Mouse (Mus musculus): Measurements from ENCODE around the gene Mfsd8.
"Not testable (repeated sequence)": the region's sequence is repeated elsewhere in the genome, so short reads cannot be mapped to it uniquely, and the experiment has no call there.

GRCm38 (mm10) chr3:40846473-40846956, at the start of gene Mfsd8:
- 0 out of 2 replicates have a peak, but pooled peaks have one; percentile 18 for TF ChIP-seq CTCF (conservative IDR thresholded peaks at IDR 0.05; ENCODE audit: low read length)
- TF ChIP-seq POU5F1, NANOG (IDR thresholded peaks at IDR 0.05; ENCODE audit: borderline replicate concordance, low read length): not testable (repeated sequence)
